Comparison of ENCODE assay signal across 8 mouse cellular contexts in genomic region chr12:67221329-67222220, GRCm38 (mm10). TPM values are rescaled to one million over a fixed set of nuclear protein-coding genes. Genes with fewer than 3 reads are reported as not detected.
DNase-seq lines count a peak whose midpoint lies in the region; ATAC-seq and TF ChIP-seq lines count a peak whose summit lies in the region.

No protein-coding gene starts in this region.

- H3K79me2 ChIP-seq in heart, adult 2 months (replicated peaks; ENCODE audit: control insufficient read depth, insufficient read depth, low read length) = no peaks in the 10 kb centered on the region

- peak overlapping the region; percentile 34 for H3K9ac ChIP-seq in heart, adult 2 months (ENCODE audit: low read depth, low read length)
- H3K9ac ChIP-seq in forebrain, embryonic 11.5 days (ENCODE audit: low read length) = peak overlapping the region; percentile 78
- H3K9ac ChIP-seq in hindbrain, embryonic 15.5 days = peak overlapping the region; percentile 82
- H3K9ac ChIP-seq in neural tube, embryonic 14.5 days (replicated peaks; ENCODE audit: low read depth, low read length) = peak overlapping the region; percentile 91

- WGBS in heart, adult 2 months = under 1% methylated on average over 75 of the region's 78 CpGs
- WGBS in forebrain, embryonic 11.5 days = under 1% methylated on average over 77 of the region's 78 CpGs
- WGBS in hindbrain, embryonic 15.5 days = under 1% methylated on average over 74 of the region's 78 CpGs
- WGBS in limb, embryonic 10.5 days = under 1% methylated on average over 76 of the region's 78 CpGs
- whole genome bisulfite sequencing in neural tube, embryonic 14.5 days = under 1% methylated on average over 77 of the region's 78 CpGs

- TF ChIP-seq CTCF in heart, adult 2 months (IDR thresholded peaks at IDR 0.05) = no peak

- intact Hi-C loops in heart, adult 2 months (cut with DNase I) = no loop called here

- no peak for TF ChIP-seq EP300 in heart, adult 2 months (IDR thresholded peaks at IDR 0.05; ENCODE audit: insufficient read depth, low read depth, low read length)

- TF ChIP-seq POLR2A in heart, adult 2 months (IDR thresholded peaks at IDR 0.05; ENCODE audit: insufficient read depth, low read depth, low read length) = no peak

- H3K4me2 ChIP-seq in forebrain, embryonic 11.5 days (ENCODE audit: low read depth, low read length, severe bottlenecking) = peak overlapping the region; percentile 93
- peak overlapping the region; percentile 75 for H3K4me2 ChIP-seq in hindbrain, embryonic 15.5 days
- peak overlapping the region; percentile 58 for H3K4me2 ChIP-seq in neural tube, embryonic 14.5 days (ENCODE audit: low read depth, low read length)

- H3K36me3 ChIP-seq in heart, adult 2 months (ENCODE audit: control insufficient read depth, insufficient read depth, low read length) = no peaks in the 10 kb centered on the region
- H3K36me3 ChIP-seq in forebrain, embryonic 11.5 days (ENCODE audit: control insufficient read depth, insufficient read depth, low read length) = no peaks in the 10 kb centered on the region
- no peaks in the 10 kb centered on the region for H3K36me3 ChIP-seq in hindbrain, embryonic 15.5 days
- no peaks in the 10 kb centered on the region for H3K36me3 ChIP-seq in limb, embryonic 10.5 days
- H3K36me3 ChIP-seq in neural tube, embryonic 14.5 days (ENCODE audit: control insufficient read depth, insufficient read depth, low read length) = no peaks in the 10 kb centered on the region

- H3K4me1 ChIP-seq in heart, adult 2 months (ENCODE audit: control insufficient read depth, insufficient read depth, low read length) = no peaks in the 10 kb centered on the region
- H3K4me1 ChIP-seq in forebrain, embryonic 11.5 days (replicated peaks; ENCODE audit: control insufficient read depth, insufficient read depth, low read length) = no peaks in the 10 kb centered on the region; the same call in 1 of the 2 replicates
- peaks cover 24% of the 10 kb centered on the region for H3K4me1 ChIP-seq in hindbrain, embryonic 15.5 days (replicated peaks)
- H3K4me1 ChIP-seq in limb, embryonic 10.5 days = peaks cover 26% of the 10 kb centered on the region
- H3K4me1 ChIP-seq in neural tube, embryonic 14.5 days (ENCODE audit: control insufficient read depth, insufficient read depth, low read length) = no peaks in the 10 kb centered on the region; the same call in 1 of the 2 replicates

- H3K27ac ChIP-seq in heart, adult 2 months = no peak overlapping the region
- H3K27ac ChIP-seq in forebrain, embryonic 11.5 days (ENCODE audit: low read depth, low read length) = no peak overlapping the region
- peak overlapping the region; percentile 95 for H3K27ac ChIP-seq in hindbrain, embryonic 15.5 days (replicated peaks)
- peak overlapping the region; percentile 71 for H3K27ac ChIP-seq in limb, embryonic 10.5 days
- peak overlapping the region; percentile 93 for H3K27ac ChIP-seq in neural tube, embryonic 14.5 days (ENCODE audit: low read depth, low read length)

- peaks cover 8% of the 10 kb centered on the region for H3K27me3 ChIP-seq in heart, adult 2 months (ENCODE audit: control insufficient read depth, insufficient read depth, low read length)
- no peaks in the 10 kb centered on the region for H3K27me3 ChIP-seq in forebrain, embryonic 11.5 days (ENCODE audit: control insufficient read depth, insufficient read depth, low read length)
- H3K27me3 ChIP-seq in hindbrain, embryonic 15.5 days = no peaks in the 10 kb centered on the region
- peaks cover 61% of the 10 kb centered on the region for H3K27me3 ChIP-seq in limb, embryonic 10.5 days (ENCODE audit: low read depth, poor library complexity, severe bottlenecking)
- peaks cover 3% of the 10 kb centered on the region; the same call in 1 of the 2 replicates for H3K27me3 ChIP-seq in neural tube, embryonic 14.5 days (ENCODE audit: control insufficient read depth, insufficient read depth, low read length)

- H3K9me3 ChIP-seq in forebrain, embryonic 11.5 days (ENCODE audit: control insufficient read depth, low read length) = no peaks in the 10 kb centered on the region
- no peaks in the 10 kb centered on the region for H3K9me3 ChIP-seq in hindbrain, embryonic 15.5 days
- no peaks in the 10 kb centered on the region for H3K9me3 ChIP-seq in limb, embryonic 10.5 days (replicated peaks)
- H3K9me3 ChIP-seq in neural tube, embryonic 14.5 days (ENCODE audit: control insufficient read depth, low read length) = no peaks in the 10 kb centered on the region

- H3K4me3 ChIP-seq in heart, adult 2 months = peak overlapping the region; percentile 46
- H3K4me3 ChIP-seq in forebrain, embryonic 11.5 days (ENCODE audit: low read depth, low read length) = peak overlapping the region; percentile 66
- H3K4me3 ChIP-seq in hindbrain, embryonic 15.5 days = peak overlapping the region; percentile 72
- H3K4me3 ChIP-seq in limb, embryonic 10.5 days = peak overlapping the region; percentile 68
- H3K4me3 ChIP-seq in neural tube, embryonic 14.5 days (ENCODE audit: low read depth, low read length) = peak overlapping the region; percentile 81

- peak; percentile 6 to 24 for DNase-seq in heart, adult 2 months
- DNase-seq in heart, adult 9 months (ENCODE audit: low spot score in 2 of 2) = no peak
- DNase-seq in brain, embryonic 18.5 days (ENCODE audit: low read depth, low spot score) = peak; percentile 49
- DNase-seq in forebrain, embryonic 11.5 days (ENCODE audit: low spot score) = peak; percentile 82
- DNase-seq in limb, embryonic 10.5 days (ENCODE audit: low spot score) = peak; percentile 74

- peak; percentile 70 for ATAC-seq in forebrain, embryonic 11.5 days (replicated peaks; ENCODE audit: low FRiP score)
- peak; percentile 76 for ATAC-seq in hindbrain, embryonic 15.5 days (ENCODE audit: low FRiP score, low read depth)
- ATAC-seq in neural tube, embryonic 14.5 days (ENCODE audit: low read depth) = peak; percentile 77
- ATAC-seq in megakaryocyte-erythroid progenitor cell, adult 5-6 weeks (replicated peaks; ENCODE audit: low FRiP score, low TSS enrichment, poor library complexity, severe bottlenecking) = no peak

RNA-seq across cellular contexts. Expression of gene Mdga2, which starts 0.8 kb away (rescaled TPM):
- under 1 TPM; 0.52 TPM for total RNA-seq in heart, adult 2 months (2021)
- 0.23 and 0.37 TPM in 2 replicates for polyA plus RNA-seq in heart, adult 2 months (2012; rRNA removed)
- 4.7 and 6.8 TPM in 2 replicates for polyA plus RNA-seq in forebrain, embryonic 11.5 days (2014; fragmentation: Nextera tagmentation; extraction: Ambion mirVana)
- 35.5 and 38.7 TPM in 2 replicates for polyA plus RNA-seq in hindbrain, embryonic 15.5 days (2015; fragmentation: Nextera tagmentation; extraction: Ambion mirVana)
- 0.38 and 0.53 TPM in 2 replicates for polyA plus RNA-seq in limb, embryonic 10.5 days (2016; fragmentation: Nextera tagmentation; extraction: Ambion mirVana)
- 36.9 and 43.2 TPM in 2 replicates for polyA plus RNA-seq in neural tube, embryonic 14.5 days (2014; fragmentation: Nextera tagmentation; extraction: Ambion mirVana)
- not detected in 2 replicates for total RNA-seq in megakaryocyte-erythroid progenitor cell, adult 5-6 weeks (2014; fragmentation: Nextera tagmentation)
- not detected in 2 replicates for total RNA-seq in megakaryocyte-erythroid progenitor cell, adult 5-6 weeks (2017)

Comparison
In these comparisons a context has a peak if more than half of its experiments do, and no peak if none do; other contexts are left out.
1. DNase-seq: peak in heart, adult 2 months (2 of 2), brain, embryonic 18.5 days (single experiment), forebrain, embryonic 11.5 days (single experiment) and limb, embryonic 10.5 days (single experiment); none in heart, adult 9 months (0 of 2).
2. H3K27ac ChIP-seq: peak in hindbrain, embryonic 15.5 days (single experiment), limb, embryonic 10.5 days (single experiment) and neural tube, embryonic 14.5 days (single experiment); none in heart, adult 2 months (single experiment) and forebrain, embryonic 11.5 days (single experiment).
3. H3K9ac ChIP-seq: peak in every context shown above with its lines; median percentile 91 in neural tube, embryonic 14.5 days; 82 in hindbrain, embryonic 15.5 days; 78 in forebrain, embryonic 11.5 days; 34 in heart, adult 2 months.
4. Peak in every context shown above with its lines, with median percentiles within 50 percentile points of each other: H3K4me3 ChIP-seq and H3K4me2 ChIP-seq.